Mouse (Mus musculus) cerebellum, adult 2 months (tissue): ENCODE measurements around the gene Phf24.

Source experiments
- CTCF ChIP-seq: fragments of 200-500 bp; IDR thresholded peaks from 2 replicates; pipeline ENCODE4 v1.5.1; 2011; ENCODE audit warnings: low read depth, mild to moderate bottlenecking, control low read depth, low read length, moderate library complexity, borderline replicate concordance; ENCODE audit not compliant: insufficient read depth
- POLR2A ChIP-seq: fragments of 200-500 bp; IDR thresholded peaks from 2 replicates; pipeline ENCODE4 v1.6.1; 2011; ENCODE audit warnings: low read length, control low read depth, borderline replicate concordance; ENCODE audit not compliant: insufficient read depth

- TF ChIP-seq POLR2A: no peak
- no peak for TF ChIP-seq CTCF
Observed at GRCm38 (mm10) chr4:42941396-42941795, 24.9 kb downstream of the Phf24 start.
